Mouse (Mus musculus): Measurements from ENCODE around the gene Nme8. TPM values are rescaled to one million over a fixed set of nuclear protein-coding genes. Genes with fewer than 3 reads are reported as not detected.
A peak's percentile ranks its signal among the peaks of the same experiment; 100 is the strongest.

Nme8 gene
- polyA plus RNA-seq, 1 experiment from 2014 or later, result not detected

GRCm38 (mm10) chr13:19668355-19669140 lies 29.0 kb downstream of the Nme8 start:
- Histone ChIP-seq H3K4me3 (ENCODE audit: low read depth, low read length) (no peak overlapping the region), H3K9me3 (ENCODE audit: control insufficient read depth, low read length) (no peaks in the 10 kb centered on the region), H3K27me3 (ENCODE audit: control insufficient read depth, insufficient read depth, low read length) (no peaks in the 10 kb centered on the region), H3K36me3 (ENCODE audit: control insufficient read depth, insufficient read depth, low read length) (no peaks in the 10 kb centered on the region), H3K9ac (ENCODE audit: low read length) (no peak overlapping the region), H3K27ac (ENCODE audit: low read depth, low read length) (no peak overlapping the region), H3K4me2 (ENCODE audit: low read depth, low read length, severe bottlenecking) (no peak overlapping the region), H3K4me1 (replicated peaks; ENCODE audit: control insufficient read depth, insufficient read depth, low read length) (no peaks in the 10 kb centered on the region)
- ATAC-seq (replicated peaks; ENCODE audit: low FRiP score), result no peak
- 81% methylated on average over 4 of the region's 4 CpGs for WGBS
- no peak for DNase-seq (ENCODE audit: low spot score)

- Histone ChIP-seq H3K27me3 (ENCODE audit: control insufficient read depth, insufficient read depth, low read length) (no peaks in the 10 kb centered on the region), H3K4me1 (replicated peaks; ENCODE audit: control insufficient read depth, insufficient read depth, low read length) (no peaks in the 10 kb centered on the region), H3K9me3 (ENCODE audit: control insufficient read depth, low read length) (no peaks in the 10 kb centered on the region), H3K9ac (ENCODE audit: low read length) (no peak overlapping the region), H3K36me3 (ENCODE audit: control insufficient read depth, insufficient read depth, low read length) (no peaks in the 10 kb centered on the region), H3K4me2 (ENCODE audit: low read depth, low read length, severe bottlenecking) (no peak overlapping the region), H3K4me3 (ENCODE audit: low read depth, low read length) (no peak overlapping the region), H3K27ac (ENCODE audit: low read depth, low read length) (no peak overlapping the region)
- DNase-seq (ENCODE audit: low spot score) (no peak), ATAC-seq (replicated peaks; ENCODE audit: low FRiP score) (no peak)
- WGBS, result 94% methylated on average over 2 of the region's 2 CpGs
These were observed 45.2 kb downstream of the Nme8 start for GRCm38 (mm10) chr13:19652405-19652804.

GRCm38 (mm10) chr13:19649824-19650223 lies 47.8 kb downstream of the Nme8 start:
- WGBS, result 90% methylated on average over 2 of the region's 2 CpGs

GRCm38 (mm10) chr13:19644225-19644624 lies 53.4 kb downstream of the Nme8 start:
- ATAC-seq (replicated peaks; ENCODE audit: low FRiP score) (no peak), DNase-seq (ENCODE audit: low spot score) (no peak)
- Histone ChIP-seq H3K4me3 (ENCODE audit: low read depth, low read length) (no peak overlapping the region), H3K4me1 (replicated peaks; ENCODE audit: control insufficient read depth, insufficient read depth, low read length) (no peaks in the 10 kb centered on the region), H3K27me3 (ENCODE audit: control insufficient read depth, insufficient read depth, low read length) (no peaks in the 10 kb centered on the region), H3K27ac (ENCODE audit: low read depth, low read length) (no peak overlapping the region), H3K9me3 (ENCODE audit: control insufficient read depth, low read length) (no peaks in the 10 kb centered on the region), H3K4me2 (ENCODE audit: low read depth, low read length, severe bottlenecking) (no peak overlapping the region), H3K36me3 (ENCODE audit: control insufficient read depth, insufficient read depth, low read length) (no peaks in the 10 kb centered on the region), H3K9ac (ENCODE audit: low read length) (no peak overlapping the region)
- 81% methylated on average over 2 of the region's 2 CpGs for WGBS

More at GRCm38 (mm10) chr13:19649824-19650223, 47.8 kb downstream of the Nme8 start:
- Histone ChIP-seq H3K27me3 (ENCODE audit: control insufficient read depth, insufficient read depth, low read length) (no peaks in the 10 kb centered on the region), H3K36me3 (ENCODE audit: control insufficient read depth, insufficient read depth, low read length) (no peaks in the 10 kb centered on the region), H3K4me3 (ENCODE audit: low read depth, low read length) (no peak overlapping the region), H3K4me2 (ENCODE audit: low read depth, low read length, severe bottlenecking) (no peak overlapping the region), H3K27ac (ENCODE audit: low read depth, low read length) (no peak overlapping the region), H3K4me1 (replicated peaks; ENCODE audit: control insufficient read depth, insufficient read depth, low read length) (no peaks in the 10 kb centered on the region), H3K9ac (ENCODE audit: low read length) (no peak overlapping the region), H3K9me3 (ENCODE audit: control insufficient read depth, low read length) (no peaks in the 10 kb centered on the region)
- DNase-seq (ENCODE audit: low spot score), result no peak
- no peak for ATAC-seq (replicated peaks; ENCODE audit: low FRiP score)

- DNase-seq (ENCODE audit: low spot score), result no peak
- H3K4me1 ChIP-seq (replicated peaks; ENCODE audit: control insufficient read depth, insufficient read depth, low read length), result no peaks in the 10 kb centered on the region
- no peak overlapping the region for H3K9ac ChIP-seq (ENCODE audit: low read length)
- no peak overlapping the region for H3K4me3 ChIP-seq (ENCODE audit: low read depth, low read length)
- H3K9me3 ChIP-seq (ENCODE audit: control insufficient read depth, low read length), result no peaks in the 10 kb centered on the region
- H3K27me3 ChIP-seq (ENCODE audit: control insufficient read depth, insufficient read depth, low read length), result no peaks in the 10 kb centered on the region
- H3K27ac ChIP-seq (ENCODE audit: low read depth, low read length), result no peak overlapping the region
- no peaks in the 10 kb centered on the region for H3K36me3 ChIP-seq (ENCODE audit: control insufficient read depth, insufficient read depth, low read length)
- no peak overlapping the region for H3K4me2 ChIP-seq (ENCODE audit: low read depth, low read length, severe bottlenecking)
- 82% methylated on average over 1 of the region's 1 CpGs for WGBS
- no peak for ATAC-seq (replicated peaks; ENCODE audit: low FRiP score)
These were observed 54.1 kb downstream of the Nme8 start for GRCm38 (mm10) chr13:19643519-19643918.

- no peak overlapping the region for H3K27ac ChIP-seq (ENCODE audit: low read depth, low read length)
- ATAC-seq (replicated peaks; ENCODE audit: low FRiP score) (no peak), DNase-seq (ENCODE audit: low spot score) (no peak)
- 84% methylated on average over 2 of the region's 2 CpGs for WGBS
- H3K4me3 ChIP-seq (ENCODE audit: low read depth, low read length), result no peak overlapping the region
- H3K9ac ChIP-seq (ENCODE audit: low read length), result no peak overlapping the region
- H3K4me2 ChIP-seq (ENCODE audit: low read depth, low read length, severe bottlenecking), result no peak overlapping the region
- H3K4me1 ChIP-seq (replicated peaks; ENCODE audit: control insufficient read depth, insufficient read depth, low read length), result no peaks in the 10 kb centered on the region
- no peaks in the 10 kb centered on the region for H3K27me3 ChIP-seq (ENCODE audit: control insufficient read depth, insufficient read depth, low read length)
- no peaks in the 10 kb centered on the region for H3K36me3 ChIP-seq (ENCODE audit: control insufficient read depth, insufficient read depth, low read length)
- H3K9me3 ChIP-seq (ENCODE audit: control insufficient read depth, low read length), result no peaks in the 10 kb centered on the region
These were observed 57.3 kb downstream of the Nme8 start for GRCm38 (mm10) chr13:19640203-19640851.

GRCm38 (mm10) chr13:19636131-19636530 lies 61.5 kb downstream of the Nme8 start:
- Histone ChIP-seq H3K27ac (ENCODE audit: low read depth, low read length) (no peak overlapping the region), H3K9ac (ENCODE audit: low read length) (no peak overlapping the region), H3K27me3 (ENCODE audit: control insufficient read depth, insufficient read depth, low read length) (no peaks in the 10 kb centered on the region), H3K9me3 (ENCODE audit: control insufficient read depth, low read length) (no peaks in the 10 kb centered on the region), H3K36me3 (ENCODE audit: control insufficient read depth, insufficient read depth, low read length) (no peaks in the 10 kb centered on the region), H3K4me3 (ENCODE audit: low read depth, low read length) (no peak overlapping the region), H3K4me2 (ENCODE audit: low read depth, low read length, severe bottlenecking) (no peak overlapping the region), H3K4me1 (replicated peaks; ENCODE audit: control insufficient read depth, insufficient read depth, low read length) (no peaks in the 10 kb centered on the region)
- ATAC-seq (replicated peaks; ENCODE audit: low FRiP score), result 0 out of 2 replicates have a peak, but pooled peaks have one; percentile 53
- no peak for DNase-seq (ENCODE audit: low spot score)
- WGBS, result 84% methylated on average over 4 of the region's 4 CpGs

- H3K9me3 ChIP-seq (ENCODE audit: control insufficient read depth, low read length), result no peaks in the 10 kb centered on the region
- no peak for ATAC-seq (replicated peaks; ENCODE audit: low FRiP score)
- DNase-seq (ENCODE audit: low spot score), result no peak
- 86% methylated on average over 5 of the region's 5 CpGs for WGBS
- H3K36me3 ChIP-seq (ENCODE audit: control insufficient read depth, insufficient read depth, low read length), result no peaks in the 10 kb centered on the region
- H3K4me2 ChIP-seq (ENCODE audit: low read depth, low read length, severe bottlenecking), result no peak overlapping the region
- H3K4me1 ChIP-seq (replicated peaks; ENCODE audit: control insufficient read depth, insufficient read depth, low read length), result no peaks in the 10 kb centered on the region
- H3K4me3 ChIP-seq (ENCODE audit: low read depth, low read length), result no peak overlapping the region
- H3K27me3 ChIP-seq (ENCODE audit: control insufficient read depth, insufficient read depth, low read length), result no peaks in the 10 kb centered on the region
- H3K27ac ChIP-seq (ENCODE audit: low read depth, low read length), result no peak overlapping the region
- H3K9ac ChIP-seq (ENCODE audit: low read length), result no peak overlapping the region
These were observed 66.6 kb downstream of the Nme8 start for GRCm38 (mm10) chr13:19630768-19631709.
